Mouse (Mus musculus) natural killer cell, adult 2 months (primary cell): ENCODE data around the gene Ruvbl2.
"Not testable (repeated sequence)": the region's sequence is repeated elsewhere in the genome, so short reads cannot be mapped to it uniquely, and the experiment has no call there.

Experiments used
- DNase-seq, 2 experiments: peaks; one replicate each; pipeline ENCODE4 v3.0.0; 2022; ENCODE audit warnings: low spot score in 2 of 2

The Ruvbl2 gene

DNA sequence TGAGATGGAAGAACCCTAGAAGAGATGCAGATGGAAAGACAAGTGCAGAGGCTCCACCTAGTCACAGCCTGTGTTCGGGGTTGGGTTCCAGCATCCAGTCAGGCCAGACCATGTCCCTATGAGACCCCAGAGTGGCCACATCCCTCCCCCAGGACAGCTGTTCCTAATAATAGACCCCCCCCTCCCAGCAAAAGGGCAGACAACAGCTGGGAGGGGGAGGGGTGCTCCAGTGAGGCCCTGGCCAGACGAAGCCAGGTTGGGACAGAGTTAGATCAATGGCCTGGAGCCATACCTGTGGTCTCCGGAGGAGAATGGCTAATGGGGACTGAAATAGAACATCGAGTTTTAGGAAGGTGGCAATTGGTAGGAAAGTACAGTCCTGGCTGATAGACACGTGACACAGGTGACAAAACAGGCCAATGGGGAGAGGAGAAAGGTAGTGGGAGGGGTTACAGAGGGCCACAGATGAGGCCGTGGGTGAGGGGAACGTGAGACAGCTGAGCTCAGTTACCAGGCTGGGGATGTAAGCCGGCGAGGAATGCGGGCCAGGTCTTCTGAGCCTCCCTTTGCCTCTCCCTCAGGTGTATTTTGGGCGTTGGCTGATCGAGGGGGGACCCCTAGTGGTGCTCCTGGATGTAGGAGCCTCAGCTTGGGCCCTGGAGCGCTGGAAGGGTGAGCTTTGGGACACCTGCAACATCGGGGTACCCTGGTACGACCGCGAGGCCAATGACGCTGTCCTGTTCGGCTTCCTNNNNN, at the start of gene Ruvbl2:
Gene Ruvbl2, minus strand, starts transcription at position 576 of the 756 bp plus-strand sequence.
- no peak for DNase-seq

GRCm38 (mm10) chr7:45486761-45487415, 49.0 kb upstream of the Ruvbl2 start, which contains the start of gene Gm45808:
TSS of gene Gm45808 (minus strand) at chr7:45486811.
- no peak for DNase-seq

DNA sequence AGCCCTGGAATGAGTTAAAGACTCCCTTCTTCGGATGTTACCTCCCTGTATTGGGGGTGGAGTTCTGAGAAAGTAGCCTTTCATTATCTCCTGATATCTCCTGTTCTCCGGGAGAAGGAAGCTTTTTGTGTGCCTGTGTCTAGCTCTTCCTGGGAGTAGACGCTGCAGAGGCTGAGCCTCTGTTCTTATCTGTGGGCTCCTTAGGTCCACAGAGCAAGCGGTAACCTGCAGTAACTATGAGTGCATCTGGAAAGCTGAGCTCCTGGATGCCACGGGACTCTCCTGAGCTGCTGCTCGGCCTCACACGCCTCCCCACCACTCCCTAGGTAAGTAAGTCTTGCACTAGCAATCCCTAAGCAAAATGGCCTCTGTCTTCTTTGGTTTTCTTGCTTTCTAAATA, 48.3 kb upstream of the Ruvbl2 start:
- no peak for DNase-seq

- not testable (repeated sequence) for DNase-seq
These were observed 47.1 kb upstream of the Ruvbl2 start for GRCm38 (mm10) chr7:45484985-45485384.

GRCm38 (mm10) chr7:45482166-45482565, 44.3 kb upstream of the Ruvbl2 start:
- no peak for DNase-seq

GRCm38 (mm10) chr7:45481374-45481927, 43.6 kb upstream of the Ruvbl2 start, which contains the start of gene Tulp2:
TSS of gene Tulp2 (plus strand) at chr7:45481877.
- peak; percentile 38 to 41 for DNase-seq

GRCm38 (mm10) chr7:45480310-45480709, 42.4 kb upstream of the Ruvbl2 start:
- DNase-seq, result not testable (repeated sequence)

GRCm38 (mm10) chr7:45478774-45479173, 40.9 kb upstream of the Ruvbl2 start:
- DNase-seq, result no peak

- peak; percentile 41 to 56 for DNase-seq
These were observed 39.1 kb upstream of the Ruvbl2 start for GRCm38 (mm10) chr7:45477003-45477402.

GRCm38 (mm10) chr7:45476453-45476852, 38.6 kb upstream of the Ruvbl2 start:
- DNase-seq, result no peak

DNA sequence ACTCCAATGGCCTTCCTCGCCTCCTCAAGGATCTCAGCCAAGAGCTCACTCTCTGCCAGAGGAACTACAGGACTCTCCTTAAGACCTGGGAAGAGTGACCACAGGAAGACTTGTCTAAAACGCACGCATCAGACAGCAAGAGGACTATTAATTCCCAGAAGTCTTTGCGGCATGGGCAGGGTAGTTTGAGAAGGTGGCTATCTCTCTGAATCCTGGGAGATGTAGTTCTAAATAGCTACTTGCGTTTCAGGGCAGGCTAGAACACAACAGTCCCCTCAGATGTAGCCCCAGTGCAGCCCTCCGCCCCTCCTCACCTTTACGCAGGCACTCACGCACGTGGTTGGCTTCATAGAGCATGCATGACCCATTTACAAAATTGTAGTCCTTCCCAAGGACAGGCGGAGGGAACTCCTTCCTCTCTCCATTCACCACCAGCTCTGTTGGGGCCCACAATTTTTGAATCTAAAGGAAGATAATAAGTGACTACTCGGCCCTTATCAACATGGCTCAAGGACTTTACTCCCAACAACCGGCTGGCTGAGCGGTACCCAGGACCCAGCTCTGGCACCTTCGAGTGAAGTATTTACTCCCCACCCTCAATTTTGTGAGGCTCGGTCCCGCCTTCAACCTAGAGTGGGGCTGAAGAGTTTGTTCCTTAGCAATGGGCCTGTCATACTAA, 37.5 kb upstream of the Ruvbl2 start:
- DNase-seq, result no peak

DNA sequence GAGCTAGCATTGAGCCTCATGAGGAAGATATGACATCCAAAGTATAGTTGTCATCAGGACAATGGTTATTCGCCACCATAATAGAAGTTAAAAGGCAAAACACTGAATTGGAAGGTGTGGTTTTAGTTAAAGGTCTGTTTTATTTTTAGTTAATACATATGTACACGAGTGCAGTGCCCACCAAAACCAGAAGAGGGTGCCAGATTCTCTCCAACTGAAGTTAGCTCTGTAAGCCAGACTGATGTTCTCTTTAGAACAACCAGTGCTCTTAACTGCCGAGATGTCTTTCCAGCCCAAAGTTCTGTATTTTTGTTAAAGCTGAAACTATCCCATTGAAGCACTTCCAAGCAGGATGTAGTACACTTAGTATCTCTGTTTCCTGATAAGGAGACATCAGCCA, 33.0 kb upstream of the Ruvbl2 start:
- DNase-seq, result peak; percentile 57 to 73

- DNase-seq, result no peak
These were observed 29.3 kb upstream of the Ruvbl2 start for GRCm38 (mm10) chr7:45467090-45467670.

DNA sequence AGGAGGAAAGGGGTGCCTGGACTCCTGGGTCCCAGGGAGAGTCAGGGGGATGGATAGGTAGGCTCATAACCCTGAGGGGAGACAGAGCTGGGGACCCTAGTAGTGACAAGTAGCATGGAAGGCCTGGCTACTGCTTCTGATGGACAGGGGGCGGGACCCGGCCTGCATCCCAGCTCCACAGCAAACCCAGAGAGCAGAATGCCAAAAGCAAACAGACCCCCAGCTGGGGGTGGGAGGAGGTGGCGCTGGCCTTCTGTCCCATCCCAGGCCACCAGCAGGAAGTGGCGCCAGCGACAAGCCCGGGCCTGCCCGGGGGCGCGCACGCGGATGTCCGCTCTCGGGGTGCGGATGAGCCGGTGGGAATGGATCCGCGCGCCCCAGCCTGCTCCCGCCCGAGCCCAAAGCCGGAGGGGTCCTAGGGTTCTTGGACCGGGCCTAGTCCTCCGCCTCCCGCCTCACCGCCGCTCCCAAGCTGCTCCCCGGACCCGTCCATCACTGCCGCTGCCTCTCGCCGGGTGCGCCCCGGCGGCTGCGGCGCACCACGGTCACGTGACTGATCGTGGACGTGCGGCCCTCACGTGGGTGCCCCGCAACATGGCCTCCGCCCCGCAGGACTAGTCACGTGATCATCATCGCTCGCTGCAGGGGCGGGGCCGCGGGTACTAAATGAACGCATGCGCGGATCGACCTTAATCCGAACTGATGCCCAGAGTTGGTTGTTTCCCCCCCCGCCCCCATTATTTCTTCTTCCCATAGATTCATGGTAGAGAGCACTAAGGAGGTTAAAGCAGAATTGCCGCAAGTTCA, 28.6 kb upstream of the Ruvbl2 start, which contains the start of gene Bax:
Gene Bax, minus strand, starts transcription at position 616 of the 807 bp plus-strand sequence.
- peak; percentile 91 to 94 for DNase-seq

GRCm38 (mm10) chr7:45465549-45465948, 27.7 kb upstream of the Ruvbl2 start:
- no peak for DNase-seq

- DNase-seq, result no peak
These were observed 27.2 kb upstream of the Ruvbl2 start for GRCm38 (mm10) chr7:45465112-45465511.

DNA sequence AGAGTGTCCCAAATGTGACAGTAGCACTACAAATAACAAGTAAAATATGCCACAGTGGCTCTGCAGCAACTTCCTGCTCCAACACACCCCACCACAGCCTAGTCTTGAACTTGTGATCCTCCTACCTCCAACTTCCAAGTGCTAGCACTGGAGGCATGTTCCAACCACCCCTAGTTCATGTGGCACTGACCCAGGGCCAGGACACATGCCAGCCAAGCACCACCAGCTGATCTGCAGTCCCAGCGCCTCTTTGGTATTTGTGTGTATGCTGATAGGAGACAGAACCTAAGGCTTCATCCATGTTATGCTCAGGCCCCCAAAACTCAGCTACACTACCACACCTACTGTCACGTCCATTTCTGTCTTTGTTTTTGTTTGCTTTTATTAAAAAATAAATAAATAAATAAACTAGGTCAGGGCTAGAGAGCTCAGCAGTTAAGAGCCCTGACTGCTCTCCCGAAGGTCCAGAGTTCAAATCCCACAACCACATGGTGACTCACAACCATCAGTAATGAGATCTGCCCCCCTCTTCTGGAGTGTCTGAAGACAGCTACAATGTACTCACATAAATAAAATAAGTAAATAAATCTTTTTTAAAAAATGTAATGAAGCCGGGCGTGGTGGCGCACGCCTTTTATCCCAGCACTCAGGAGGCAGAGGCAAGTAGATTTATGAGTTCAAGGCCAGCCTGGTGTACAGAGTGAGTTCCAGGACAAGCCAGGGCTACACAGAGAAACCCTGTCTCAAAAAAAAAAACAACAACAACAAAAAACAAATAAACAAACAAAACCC, 26.3 kb upstream of the Ruvbl2 start:
- no peak for DNase-seq

- not testable (repeated sequence) for DNase-seq
These were observed 25.0 kb upstream of the Ruvbl2 start for GRCm38 (mm10) chr7:45462868-45463267.

DNA sequence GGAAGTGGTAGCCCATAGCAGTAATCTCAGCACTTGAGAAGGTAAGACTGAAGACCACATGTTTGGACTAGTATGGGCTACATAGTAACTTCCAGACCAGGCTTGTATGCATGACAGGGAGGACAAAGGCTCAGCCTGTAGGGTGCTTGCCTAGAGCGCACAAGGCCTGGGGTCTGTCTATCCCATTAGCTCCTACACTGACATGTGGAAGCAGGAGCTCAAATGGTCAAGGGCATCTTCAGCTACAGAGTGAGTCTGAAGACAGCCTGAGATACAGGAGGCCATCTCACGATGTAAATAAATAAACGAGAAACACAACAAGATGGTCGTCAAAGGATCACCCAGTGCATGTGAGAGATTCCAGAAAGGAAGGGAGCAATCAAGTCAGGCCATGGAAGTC, 24.4 kb upstream of the Ruvbl2 start:
- no peak for DNase-seq

DNA sequence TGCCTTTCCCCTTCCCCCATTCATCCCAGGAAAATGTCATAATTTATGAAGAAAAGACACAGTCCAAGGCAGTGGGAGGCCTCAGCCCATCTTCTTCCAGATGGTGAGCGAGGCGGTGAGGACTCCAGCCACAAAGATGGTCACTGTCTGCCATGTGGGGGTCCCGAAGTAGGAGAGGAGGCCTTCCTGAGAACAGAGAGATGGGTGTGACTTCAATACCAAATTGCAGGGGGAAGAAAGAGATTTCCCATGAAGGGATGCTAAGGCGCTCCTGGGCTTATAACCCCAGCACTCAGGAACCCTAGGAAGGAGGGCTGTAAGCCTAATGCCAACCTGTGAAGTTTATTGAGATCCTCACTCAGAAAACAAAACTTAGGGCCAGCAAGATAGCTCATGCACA, 23.9 kb upstream of the Ruvbl2 start:
- DNase-seq, result no peak
